Mouse (Mus musculus): ENCODE measurements around the gene Aebp1.
A peak's percentile ranks its signal among the peaks of the same experiment; 100 is the strongest.
"Not testable (repeated sequence)": the region's sequence is repeated elsewhere in the genome, so short reads cannot be mapped to it uniquely, and the experiment has no call there.

The Aebp1 gene

DNA sequence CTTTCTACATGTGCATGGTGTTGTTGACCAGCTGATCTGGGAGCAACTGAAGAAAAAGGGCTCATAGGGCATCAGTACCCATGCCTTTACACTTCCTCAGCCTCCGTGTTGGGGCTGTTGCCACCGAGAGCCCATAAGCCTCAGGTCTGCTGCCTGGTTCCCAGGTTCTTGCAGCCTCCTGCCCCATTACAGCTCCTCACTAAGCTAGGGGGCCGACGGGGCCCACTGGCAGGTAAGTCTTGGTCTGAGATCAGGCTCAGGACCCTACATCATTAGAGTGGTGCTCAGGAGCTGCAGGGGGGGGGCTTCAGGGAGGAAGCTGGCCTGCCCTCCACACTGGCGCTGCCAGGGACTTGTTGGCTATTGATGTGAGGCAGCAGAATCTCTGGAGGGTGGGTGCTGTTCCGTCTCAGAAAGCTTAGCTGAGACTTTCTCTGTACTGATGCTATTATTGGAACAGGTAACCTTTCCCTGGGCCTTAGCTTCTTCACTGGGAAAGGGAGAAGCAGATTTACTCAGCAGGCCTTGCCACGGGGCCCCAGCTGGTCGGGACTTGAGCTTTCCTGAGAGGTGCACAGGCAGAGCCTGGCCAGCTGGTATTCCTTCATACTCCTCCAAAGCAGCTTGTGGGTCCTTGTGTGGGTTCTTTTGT, 5.1 kb upstream of the Aebp1 start:
- DNase-seq: no peak

DNA sequence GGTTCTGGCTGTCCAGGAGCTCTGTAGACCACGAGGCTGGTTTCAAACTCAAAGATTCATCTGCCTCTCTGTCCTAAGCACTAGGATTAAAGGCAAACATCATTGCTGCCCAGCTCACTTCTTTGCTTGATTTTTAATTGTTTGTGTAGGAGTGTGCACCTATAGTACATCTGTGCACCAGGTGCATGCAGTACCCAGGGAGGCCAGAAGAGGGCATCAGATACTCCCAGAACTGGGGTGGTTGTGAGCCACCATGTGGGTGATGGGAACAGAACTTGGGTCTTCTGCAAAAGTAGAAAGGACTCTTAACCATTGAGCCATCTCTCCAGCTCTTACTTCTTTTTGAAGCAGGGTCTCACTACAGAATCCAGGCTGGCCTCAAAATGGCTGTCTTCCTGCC, 3.0 kb upstream of the Aebp1 start:
- DNase-seq: no peak

DNA sequence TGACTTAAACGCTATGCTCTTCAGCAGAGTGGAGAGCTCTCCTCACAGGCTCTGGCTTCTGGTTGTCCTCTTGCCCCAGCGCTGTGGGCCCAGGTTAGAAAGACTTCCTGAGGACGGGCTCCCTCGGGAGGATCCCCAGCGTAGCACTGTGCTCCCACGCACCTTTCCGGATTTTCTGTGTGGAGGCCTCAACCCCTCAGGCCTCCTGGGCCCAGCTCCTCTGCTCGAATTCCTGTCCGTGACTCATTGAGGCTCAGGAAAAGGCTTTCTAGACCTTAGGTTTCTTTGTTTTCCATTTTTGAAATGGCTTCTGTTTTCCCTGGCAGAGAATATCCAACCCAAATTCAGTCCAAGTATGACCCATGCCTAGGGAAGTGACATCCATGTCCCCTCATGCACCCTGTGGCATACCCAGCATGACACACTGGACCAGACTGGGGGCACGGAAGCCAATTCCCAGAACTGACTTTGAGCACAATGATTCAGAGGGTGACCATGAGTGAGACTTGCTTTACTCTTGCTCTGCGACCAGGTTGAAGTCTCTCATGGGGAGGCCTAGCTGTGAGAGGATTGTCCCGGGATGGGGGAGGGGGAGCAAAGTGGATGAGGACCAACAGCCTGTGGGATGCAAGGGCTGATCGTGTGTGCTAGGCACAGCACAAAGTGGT, 1.7 kb upstream of the Aebp1 start:
- DNase-seq: no peak

DNA sequence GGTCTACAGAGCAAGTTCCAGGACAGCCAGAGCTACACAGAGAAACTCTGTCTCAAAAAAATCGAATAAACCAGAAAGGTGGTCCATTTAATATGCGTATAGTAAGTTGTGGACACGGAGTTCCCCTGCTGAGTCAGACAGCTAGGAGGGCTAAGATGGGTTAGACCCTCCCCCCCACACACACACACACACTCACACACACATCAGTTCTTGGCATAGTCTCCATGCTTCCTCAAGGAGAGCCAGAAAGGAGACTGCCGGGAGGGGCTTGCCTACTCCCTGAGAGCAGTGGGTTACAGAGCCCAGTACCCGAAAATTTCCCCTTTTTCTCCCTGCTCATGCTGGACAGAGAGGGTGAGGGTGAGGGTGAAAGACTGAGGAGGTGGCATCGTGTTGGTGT, 1.1 kb upstream of the Aebp1 start:
- DNase-seq: no peak

DNA sequence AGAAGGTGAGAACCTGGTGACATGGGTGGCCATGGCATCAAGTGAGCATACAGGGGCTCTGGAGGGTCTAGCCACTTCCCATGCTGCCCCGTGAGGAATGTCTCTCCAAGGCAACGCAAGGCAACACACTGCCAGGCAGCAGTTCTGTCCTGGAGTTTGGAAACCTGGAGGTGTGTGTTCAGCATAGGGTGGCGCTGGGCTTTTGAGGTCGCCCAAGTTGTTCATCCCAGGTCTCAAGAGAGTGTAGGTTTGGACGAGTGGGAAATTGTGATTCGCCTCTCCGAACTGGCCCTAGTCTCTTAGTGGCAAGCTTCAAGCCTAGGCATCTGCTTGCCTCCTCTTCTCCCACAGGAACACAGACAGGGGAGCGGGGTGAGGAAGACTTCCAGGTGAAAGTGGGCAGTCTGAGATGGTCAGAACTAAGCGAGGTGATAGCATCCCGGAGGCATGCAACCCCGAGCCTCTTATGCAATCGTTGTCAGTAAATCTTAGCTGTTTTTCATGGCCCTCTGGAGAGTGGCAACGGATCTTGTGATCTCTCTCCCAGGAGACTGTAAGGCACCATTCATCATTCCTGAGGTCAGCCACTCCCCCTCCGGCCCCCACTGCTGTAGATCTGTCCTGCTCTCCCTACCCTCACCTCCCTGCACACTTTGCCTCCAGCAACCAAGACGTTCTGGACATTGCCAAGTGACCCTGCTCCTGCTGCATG, 803 bp downstream of the Aebp1 start:
- no peak for DNase-seq

DNA sequence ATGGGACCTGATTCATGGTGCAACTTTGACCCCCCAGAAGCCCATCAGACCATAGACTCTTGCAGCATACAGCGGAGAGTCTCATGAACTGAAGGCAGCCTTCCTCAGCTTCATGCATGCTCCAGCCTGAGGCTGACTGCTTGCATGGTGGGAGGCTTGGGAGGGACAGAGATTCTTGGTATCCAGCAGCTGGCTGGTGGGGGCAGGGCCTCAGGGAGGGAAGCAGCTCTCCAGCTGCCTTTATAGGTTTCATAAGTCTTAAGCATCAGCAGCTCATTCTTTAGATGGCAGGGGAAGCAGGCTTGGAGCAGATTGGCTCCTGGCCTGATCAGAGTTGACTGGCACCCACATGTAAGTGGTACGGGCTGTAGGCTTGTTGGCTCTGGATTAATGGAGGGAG, 5.4 kb downstream of the Aebp1 start:
- DNase-seq: no peak

DNA sequence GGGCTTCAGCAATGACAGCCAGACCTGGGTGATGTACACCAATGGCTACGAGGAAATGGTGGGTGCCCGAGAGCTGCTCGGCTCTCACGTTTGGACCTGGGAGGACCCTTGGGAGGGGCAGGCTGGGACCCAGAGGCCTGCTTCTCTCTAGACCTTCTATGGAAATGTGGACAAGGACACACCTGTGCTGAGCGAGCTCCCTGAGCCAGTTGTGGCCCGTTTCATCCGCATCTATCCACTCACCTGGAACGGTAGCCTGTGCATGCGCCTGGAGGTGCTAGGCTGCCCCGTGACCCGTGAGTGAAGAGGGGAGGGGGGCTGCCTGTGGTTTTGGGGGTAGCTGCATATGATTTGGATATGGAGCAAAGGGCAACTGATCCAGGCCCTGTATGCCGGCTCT, 6.6 kb downstream of the Aebp1 start:
- no peak for DNase-seq

DNA sequence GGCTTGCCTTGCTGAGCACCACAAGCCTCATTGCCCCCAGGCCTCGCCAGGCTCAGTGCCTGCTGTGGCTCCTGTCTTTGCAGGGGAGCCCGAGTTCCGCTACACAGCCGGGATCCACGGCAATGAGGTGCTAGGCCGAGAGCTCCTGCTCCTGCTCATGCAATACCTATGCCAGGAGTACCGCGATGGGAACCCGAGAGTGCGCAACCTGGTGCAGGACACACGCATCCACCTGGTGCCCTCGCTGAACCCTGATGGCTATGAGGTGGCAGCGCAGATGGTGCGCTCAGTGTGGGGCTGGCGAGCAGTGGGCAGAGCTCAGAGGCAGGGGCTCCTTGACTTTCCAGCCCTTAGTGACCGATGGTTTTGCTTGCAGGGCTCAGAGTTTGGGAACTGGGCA, 7.6 kb downstream of the Aebp1 start:
- DNase-seq: no peak

DNA sequence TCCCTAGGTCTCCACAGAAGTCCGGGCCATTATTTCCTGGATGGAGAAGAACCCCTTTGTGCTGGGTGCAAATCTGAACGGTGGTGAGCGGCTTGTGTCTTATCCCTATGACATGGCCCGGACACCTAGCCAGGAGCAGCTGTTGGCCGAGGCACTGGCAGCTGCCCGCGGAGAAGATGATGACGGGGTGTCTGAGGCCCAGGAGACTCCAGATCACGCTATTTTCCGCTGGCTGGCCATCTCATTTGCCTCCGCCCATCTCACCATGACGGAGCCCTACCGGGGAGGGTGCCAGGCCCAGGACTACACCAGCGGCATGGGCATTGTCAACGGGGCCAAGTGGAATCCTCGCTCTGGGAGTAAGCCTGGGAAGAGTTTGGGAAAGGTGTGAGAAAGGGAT, 8.3 kb downstream of the Aebp1 start:
- no peak for DNase-seq

DNA sequence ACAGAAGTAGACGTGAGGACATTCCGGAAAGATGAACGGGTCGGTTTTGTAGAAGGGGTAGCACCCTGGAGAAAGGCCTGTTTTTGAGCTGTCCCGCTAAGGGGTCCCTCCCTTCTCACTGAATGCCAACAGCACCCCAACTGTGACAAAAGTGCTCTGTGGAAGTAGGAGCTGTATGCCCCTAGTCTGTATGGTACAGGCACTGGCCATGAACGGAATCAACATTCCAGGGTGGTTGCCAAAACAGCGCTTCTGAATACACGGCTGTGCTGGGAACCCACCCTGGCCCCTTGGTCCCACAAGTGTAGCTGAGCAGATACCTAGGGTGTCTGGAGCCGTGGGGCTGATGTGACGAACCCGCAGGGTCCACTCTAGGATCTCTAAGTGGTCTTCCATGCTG, 11.0 kb downstream of the Aebp1 start:
- DNase-seq: no peak

DNA sequence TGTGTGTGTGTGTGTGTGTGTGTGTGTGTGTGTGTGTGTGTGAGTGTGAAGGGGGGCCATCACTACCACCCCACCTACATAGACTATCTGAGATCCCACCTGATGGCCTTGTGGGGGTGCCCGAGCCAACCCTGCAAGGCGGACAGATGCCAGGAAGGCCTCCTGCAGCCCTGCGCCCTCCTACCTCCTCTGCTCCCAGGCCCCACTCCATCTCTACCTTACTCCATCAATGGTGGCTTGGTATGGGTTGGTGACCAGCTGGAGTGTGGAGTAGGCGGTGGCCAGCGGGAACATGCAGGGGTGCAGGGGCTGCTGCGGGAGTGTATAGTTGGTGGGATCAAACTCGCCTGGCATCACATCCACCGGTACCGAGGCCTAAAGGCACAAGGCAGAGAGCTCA, 11.4 kb downstream of the Aebp1 start:
- no peak for DNase-seq

DNA sequence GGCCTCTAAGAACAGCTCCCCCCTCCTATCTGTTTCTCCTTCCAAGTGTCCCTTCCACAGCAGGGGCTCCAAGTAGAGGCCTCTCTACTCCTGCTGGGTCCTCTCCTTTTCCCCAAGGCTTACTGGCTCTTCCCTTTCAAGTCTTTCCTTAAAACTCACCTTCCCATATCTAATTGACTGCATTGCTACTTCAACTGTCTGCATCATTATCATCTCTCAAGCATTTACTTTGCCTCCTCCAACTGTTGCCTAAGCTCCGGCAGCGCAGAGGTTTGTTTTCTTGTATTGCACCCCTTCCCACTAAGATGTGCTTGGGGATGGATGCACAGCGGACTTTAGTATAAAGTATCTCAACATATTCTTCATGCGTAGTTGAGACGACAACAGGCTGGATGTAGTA, 15.7 kb downstream of the Aebp1 start:
- peak; percentile 38 for DNase-seq

DNA sequence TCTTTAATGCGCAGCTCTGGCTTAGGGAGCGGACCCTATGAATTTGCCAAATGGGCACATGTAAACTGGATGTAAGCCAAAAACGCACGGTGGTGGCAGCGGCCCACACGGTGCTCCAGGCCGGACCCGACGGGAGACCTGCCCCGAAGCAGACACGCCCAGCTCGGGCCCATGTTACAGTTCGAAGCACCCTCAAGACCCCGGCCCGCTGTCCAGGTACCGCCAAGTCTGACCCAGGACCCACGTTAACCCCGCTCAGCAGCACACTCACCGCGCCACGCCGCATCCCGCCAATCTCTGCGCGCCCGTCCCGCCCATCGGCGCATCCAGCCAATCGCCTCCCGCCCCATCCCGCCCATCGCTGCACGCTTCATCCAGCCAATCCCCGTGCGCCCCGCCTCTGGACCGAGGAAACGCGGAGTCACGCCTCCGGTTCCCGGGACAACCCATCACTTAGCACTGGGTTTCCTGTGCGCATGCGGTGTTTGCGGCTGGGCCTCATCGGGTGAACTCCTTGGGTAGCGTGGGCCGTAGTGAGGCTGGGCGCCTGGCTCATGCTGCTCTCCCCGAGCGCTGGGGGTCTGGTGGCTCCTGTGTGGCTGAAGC, 16.3 kb downstream of the Aebp1 start, which contains the start of gene Pold2:
Pold2 (minus strand) TSS at position 372 of the 606 bp plus-strand sequence.
- DNase-seq: peak; percentile 97

DNA sequence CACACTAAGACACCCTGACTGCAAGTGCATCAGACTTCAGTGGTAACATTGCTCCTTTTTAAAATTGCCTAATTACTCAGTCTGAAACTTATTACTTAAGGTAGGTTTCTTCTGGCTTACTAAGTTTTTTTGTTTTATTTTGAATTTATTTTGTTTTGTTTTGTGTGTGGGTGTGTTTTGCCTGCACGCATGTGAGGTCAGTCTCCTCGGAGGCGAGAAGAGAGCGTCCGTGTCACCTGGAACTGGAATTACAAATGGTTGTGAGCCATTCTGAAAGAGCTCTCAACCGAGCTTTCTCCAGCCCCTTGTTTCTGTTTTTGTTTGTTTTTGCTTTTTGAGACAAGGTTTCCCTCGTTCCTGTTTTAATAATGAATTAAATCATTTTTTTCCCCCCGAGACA, 16.9 kb downstream of the Aebp1 start:
- DNase-seq: no peak

DNA sequence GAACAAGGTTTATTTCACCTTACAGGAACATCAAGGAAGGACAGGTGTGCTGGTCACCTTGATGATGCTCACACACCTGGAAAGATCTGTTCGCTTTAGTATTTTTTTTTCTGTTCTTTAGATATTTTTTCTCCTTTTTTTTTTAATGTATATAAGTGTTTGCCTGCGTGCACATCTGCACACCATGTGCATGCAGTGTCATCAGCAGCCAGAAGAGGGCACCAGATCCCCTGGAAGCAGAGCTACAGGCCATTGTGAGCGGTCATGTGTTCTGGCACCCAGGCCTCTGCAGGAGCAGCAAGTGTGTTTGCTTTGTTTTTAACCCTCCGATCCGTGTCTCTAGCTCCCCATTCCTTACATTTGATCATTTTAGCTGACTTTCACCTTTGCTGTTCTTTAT, 18.2 kb downstream of the Aebp1 start:
- DNase-seq: peak; percentile 75

DNA sequence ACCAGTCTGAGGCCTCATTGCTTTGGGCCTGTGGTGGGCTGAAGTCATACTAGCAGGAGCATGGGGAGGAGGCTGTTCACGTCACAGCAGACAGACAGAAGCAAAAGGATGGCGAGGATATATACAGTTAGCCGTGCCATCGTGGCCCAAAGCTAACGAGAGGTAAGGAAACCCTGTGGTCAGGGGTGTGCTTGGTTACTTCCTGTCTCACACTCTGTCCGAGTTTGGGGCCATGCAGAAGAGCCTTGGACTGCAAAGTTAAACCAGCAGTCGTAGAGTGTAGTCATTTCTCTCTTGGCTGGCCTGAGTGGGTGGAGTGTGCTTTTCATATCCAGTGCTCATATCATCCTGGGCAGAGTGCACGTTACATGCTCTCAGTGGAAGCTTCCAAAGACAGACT, 20.8 kb downstream of the Aebp1 start:
- DNase-seq: no peak

DNA sequence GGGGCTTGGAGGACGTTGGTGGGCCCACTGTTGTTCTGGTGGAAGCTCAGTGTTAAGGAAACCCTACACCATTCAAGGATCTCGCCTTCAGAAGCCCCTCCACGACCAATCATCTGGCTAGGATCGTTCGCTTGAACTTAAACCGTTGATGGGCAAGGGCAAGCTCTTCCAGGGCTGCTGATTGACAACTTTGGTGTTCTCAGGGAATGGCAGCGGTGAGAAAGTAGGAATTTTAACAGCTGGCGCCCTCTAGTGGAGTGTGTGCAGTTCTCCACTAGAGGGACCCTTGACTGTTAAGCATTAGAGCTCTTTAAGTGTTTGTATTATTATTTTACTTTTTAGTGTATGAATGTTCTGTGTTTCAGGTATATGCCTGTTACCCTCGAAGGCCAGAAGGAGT, 24.4 kb downstream of the Aebp1 start:
- peak; percentile 65 for DNase-seq

DNA sequence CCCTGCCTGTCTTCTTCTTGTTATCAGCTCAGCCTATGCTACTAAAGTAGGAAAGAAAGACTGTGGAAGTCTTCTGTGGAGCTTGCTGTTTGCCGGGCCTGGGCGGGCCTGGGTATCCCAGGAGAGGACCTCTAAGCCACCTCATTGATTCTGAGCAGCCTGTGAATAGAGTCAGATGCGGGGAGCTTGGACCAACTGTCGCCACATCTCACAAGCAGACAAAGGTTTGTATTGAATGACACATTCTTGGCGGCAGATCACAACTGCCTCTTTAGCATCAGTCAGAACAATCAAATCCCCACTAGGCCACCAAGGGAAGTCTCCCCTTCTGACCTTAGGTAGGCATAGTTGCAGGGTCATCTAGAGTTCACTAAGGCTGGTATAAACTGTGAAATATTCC, 25.5 kb downstream of the Aebp1 start:
- no peak for DNase-seq

DNA sequence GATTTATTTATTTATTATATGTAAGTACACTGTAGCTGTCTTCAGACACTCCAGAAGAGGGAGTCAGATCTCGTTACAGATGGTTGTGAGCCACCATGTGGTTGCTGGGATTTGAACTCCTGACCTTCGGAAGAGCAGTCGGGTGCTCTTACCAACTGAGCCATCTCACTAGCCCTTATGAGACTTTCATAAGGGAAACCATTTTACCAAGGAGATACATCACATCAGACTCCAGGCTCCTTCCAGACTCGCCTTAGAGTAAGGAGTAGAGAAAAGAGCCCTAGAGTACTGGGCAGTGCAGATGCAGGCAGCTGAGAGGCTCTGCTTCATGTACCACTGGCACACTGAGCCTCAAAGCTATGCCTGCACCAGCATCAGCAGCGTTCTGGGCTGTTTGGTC, 26.8 kb downstream of the Aebp1 start:
- DNase-seq: not testable (repeated sequence)

DNA sequence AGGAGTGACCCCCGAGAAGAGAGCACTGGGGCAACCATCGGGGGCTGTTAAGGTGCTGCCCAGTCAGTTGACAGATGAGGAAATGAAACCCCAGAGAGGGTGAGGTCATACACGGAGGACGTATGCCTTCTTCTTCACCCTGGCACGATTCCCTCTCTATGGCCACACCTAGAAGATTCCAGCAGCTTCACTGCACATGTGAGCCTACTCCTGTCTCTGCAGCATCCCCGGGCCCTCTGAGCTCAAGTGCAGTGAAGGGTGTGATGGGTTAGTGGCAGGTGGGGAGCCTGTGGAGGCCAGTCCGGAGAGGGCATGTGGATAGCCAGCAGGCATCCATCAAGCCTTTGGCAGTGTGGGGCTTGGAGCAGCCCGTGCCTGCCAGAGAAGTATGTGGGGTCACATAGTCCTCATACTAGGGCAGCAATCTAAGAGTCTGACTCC, 30.4 kb downstream of the Aebp1 start:
- DNase-seq: peak; percentile 84

DNA sequence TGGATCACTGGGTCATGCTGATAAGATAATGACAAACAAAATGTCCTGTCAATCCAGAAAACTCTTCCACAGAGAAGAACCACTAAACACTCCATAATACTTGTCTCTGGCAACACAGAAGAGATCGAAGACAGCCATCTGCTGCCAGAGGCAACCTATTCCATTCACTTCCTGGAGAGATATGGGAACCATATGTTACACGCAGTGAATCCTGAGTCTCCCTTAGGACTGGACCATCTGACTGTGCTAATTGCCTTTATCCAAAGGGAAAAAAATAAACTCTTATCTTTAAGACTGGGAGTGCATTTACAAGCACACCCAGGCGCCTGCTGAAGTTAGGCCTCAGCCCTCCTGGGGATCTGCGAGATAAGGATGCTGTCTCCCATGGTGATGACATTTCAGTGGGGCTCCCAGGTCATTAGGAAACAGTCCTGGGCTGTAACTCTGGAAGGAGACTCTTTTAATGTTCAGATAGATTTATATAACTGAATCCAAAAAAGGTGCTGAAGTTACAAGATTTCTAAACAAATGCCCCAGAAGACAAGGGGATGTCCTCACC, 31.1 kb downstream of the Aebp1 start:
- DNase-seq: peak; percentile 61

DNA sequence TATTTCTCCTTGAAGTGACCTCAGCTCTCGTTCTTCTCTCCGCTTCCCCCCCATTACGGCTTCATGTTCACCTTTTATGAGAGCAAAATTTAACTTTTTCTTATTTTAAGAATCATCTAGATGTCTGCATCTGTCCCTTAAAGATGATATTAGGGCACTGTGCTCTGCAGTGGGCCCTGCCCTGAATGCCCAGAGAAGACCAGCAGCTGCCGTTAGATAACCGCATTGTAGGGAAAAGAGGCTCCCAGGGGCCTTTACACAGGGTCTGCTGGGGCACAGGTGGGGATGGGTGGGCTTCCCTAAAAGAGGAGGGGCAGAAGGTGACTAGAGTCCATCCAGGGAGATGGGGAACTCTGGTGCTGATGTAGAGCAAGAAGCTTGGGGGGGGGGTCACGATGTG, 32.1 kb downstream of the Aebp1 start:
- no peak for DNase-seq

DNA sequence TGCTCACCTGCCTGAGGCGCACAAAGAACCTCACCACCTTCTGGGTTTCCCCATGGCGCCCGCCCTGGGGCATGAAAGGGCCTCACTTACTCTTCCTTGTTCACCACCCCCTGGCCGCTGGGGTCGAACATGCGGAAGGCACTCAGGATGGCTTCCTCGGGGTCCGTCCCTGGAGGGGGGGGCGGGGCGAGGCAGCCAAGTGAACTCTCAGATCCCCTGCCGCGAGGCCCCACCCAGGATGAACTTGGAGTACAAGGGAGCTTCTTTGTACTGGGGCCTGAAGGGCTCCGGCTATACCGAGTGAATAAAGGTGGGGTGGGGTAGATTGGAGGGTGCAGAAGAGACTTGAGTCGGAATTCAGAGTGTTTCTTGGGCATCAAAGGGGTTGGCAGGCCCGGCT, 35.5 kb downstream of the Aebp1 start:
- no peak for DNase-seq

DNA sequence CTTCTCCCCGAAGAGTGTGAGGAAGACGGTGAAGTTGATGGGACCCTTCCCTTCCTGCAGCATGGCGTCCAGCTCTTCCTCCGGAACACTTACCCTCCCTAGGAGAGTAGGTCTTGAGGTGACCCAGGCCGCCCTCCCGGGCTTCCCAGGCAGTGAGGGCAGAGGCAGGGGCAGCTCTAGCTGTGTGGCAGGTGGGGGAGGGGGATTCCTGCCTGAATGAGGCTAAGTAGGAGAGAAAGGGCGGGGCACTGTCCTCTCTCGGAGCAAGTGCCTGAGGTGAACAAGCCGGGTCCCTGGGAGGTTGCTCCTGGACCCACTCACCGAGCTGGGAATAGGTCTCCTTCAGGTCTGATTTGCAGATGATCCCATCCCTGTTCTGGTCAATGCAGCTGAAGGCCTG, 36.1 kb downstream of the Aebp1 start:
- no peak for DNase-seq

All from cerebellum, adult 9-10 months (tissue).